Mouse (Mus musculus) midbrain, postnatal 0 days (tissue): ENCODE data around the gene Tpst2. TPM values are rescaled to one million over a fixed set of nuclear protein-coding genes. Genes with fewer than 3 reads are reported as not detected.
A peak's percentile ranks its signal among the peaks of the same experiment; 100 is the strongest.

ENCODE experiments used
- ATAC-seq: fragments of 200-750 bp; cut with Nextera tagmentation; 2 replicates; pipeline ENCODE4 v1.8.0; 2017; ENCODE audit warnings: moderate number of reproducible peaks, mild to moderate bottlenecking, moderate TSS enrichment, moderate library complexity; ENCODE audit not compliant: low FRiP score
- DNase-seq: peaks from one replicate; pipeline ENCODE4 v3.0.0-alpha.2; 2015; ENCODE audit warnings: low spot score
- H3K27ac ChIP-seq: fragments of 300-500 bp; sonication (generic); 2 replicates; pipeline ENCODE4 v1.5.1; 2014; ENCODE audit warnings: low read depth, mild to moderate bottlenecking, low read length, mixed read lengths
- H3K27me3 ChIP-seq: fragments of 300-500 bp; sonication (generic); 2 replicates; pipeline ENCODE4 v1.6.1; 2014; ENCODE audit warnings: low read length, control low read depth, mixed read lengths; ENCODE audit not compliant: insufficient read depth
- H3K36me3 ChIP-seq: fragments of 300-500 bp; sonication (generic); 2 replicates; pipeline ENCODE4 v1.6.1; 2014; ENCODE audit warnings: low read length, control low read depth, mixed read lengths; ENCODE audit not compliant: insufficient read depth
- H3K4me1 ChIP-seq: fragments of 300-500 bp; sonication (generic); 2 replicates; pipeline ENCODE4 v1.6.1; 2014; ENCODE audit warnings: mild to moderate bottlenecking, control low read depth, antibody characterized with exemption, low read length, mixed read lengths; ENCODE audit not compliant: insufficient read depth
- H3K4me2 ChIP-seq: fragments of 300-500 bp; sonication (generic); 2 replicates; pipeline ENCODE4 v1.6.1; 2014; ENCODE audit warnings: low read depth, mild to moderate bottlenecking, low read length, mixed read lengths; ENCODE audit not compliant: poor library complexity, severe bottlenecking
- H3K4me3 ChIP-seq: fragments of 300-500 bp; sonication (generic); 2 replicates; pipeline ENCODE4 v1.5.1; 2014; ENCODE audit warnings: low read depth, mild to moderate bottlenecking, low read length, moderate library complexity
- H3K9ac ChIP-seq: fragments of 300-500 bp; sonication (generic); replicated peaks from 2 replicates; pipeline ENCODE4 v1.6.1; 2014; ENCODE audit warnings: mild to moderate bottlenecking, low read length, moderate library complexity, mixed read lengths; ENCODE audit not compliant: poor library complexity, severe bottlenecking
- H3K9me3 ChIP-seq: fragments of 300-500 bp; sonication (generic); 2 replicates; pipeline ENCODE4 v1.6.1; 2016; ENCODE audit warnings: low read length, control low read depth
- CTCF ChIP-seq: IDR thresholded peaks from 2 replicates; pipeline ENCODE4 v1.5.1; 2016; ENCODE audit warnings: antibody characterized with exemption, mild to moderate bottlenecking
- WGBS: fragments of 180-500 bp; shearing (Covaris S2); extraction: QIAGEN DNeasy Blood & Tissue Kit; methylation state at CpG from one replicate; pipeline ENCODE4 v1.1.7; 2014; 5-methylcytosine and 5-hydroxymethylcytosine counted together
- polyA plus RNA-seq: library from polyadenylated mRNA; unstranded; fragments of >200 nt; fragmentation: Nextera tagmentation; extraction: Ambion mirVana; gene quantifications from 2 replicates; pipeline ENCODE4 v1.2.1, GENCODE M21; 2015
- total RNA-seq: library from RNA; depleted of rRNA; stranded (reverse); fragments of >200 nt; gene quantifications from 2 replicates; pipeline ENCODE4 v1.2.3, GENCODE M21; 2014

Gene Tpst2
- total and polyA plus RNA-seq, 2 experiments from 2014 or later = 37.1 to 37.3 TPM

GRCm38 (mm10) chr5:112237439-112237838 lies 39.1 kb upstream of the Tpst2 start:
- ATAC-seq (peak; percentile 78), DNase-seq (peak; percentile 83)
- Histone ChIP-seq H3K27me3 (no peaks in the 10 kb centered on the region), H3K36me3 (no peaks in the 10 kb centered on the region), H3K9ac (peak overlapping the region; percentile 60), H3K4me2 (peak overlapping the region; percentile 45), H3K4me1 (peaks cover 10% of the 10 kb centered on the region; the same call in 1 of the 2 replicates), H3K9me3 (no peaks in the 10 kb centered on the region), H3K4me3 (peak overlapping the region; percentile 10; the same call in 1 of the 2 replicates), H3K27ac (peak overlapping the region; percentile 87)
- 3% methylated on average over 16 of the region's 16 CpGs for WGBS
- no peak for TF ChIP-seq CTCF

- H3K9ac ChIP-seq = peak overlapping the region; percentile 60; the same call in 1 of the 2 replicates
- ATAC-seq = 0 out of 2 replicates have a peak, but pooled peaks have one; percentile 2
- peak; percentile 57 for DNase-seq
- H3K4me2 ChIP-seq = peak overlapping the region; percentile 45
- peak overlapping the region; percentile 87 for H3K27ac ChIP-seq
- H3K4me1 ChIP-seq = peaks cover 10% of the 10 kb centered on the region; the same call in 1 of the 2 replicates
- no peaks in the 10 kb centered on the region for H3K9me3 ChIP-seq
- 38% methylated on average over 9 of the region's 9 CpGs for WGBS
- no peak for TF ChIP-seq CTCF
- no peaks in the 10 kb centered on the region for H3K27me3 ChIP-seq
- no peak overlapping the region for H3K4me3 ChIP-seq
- H3K36me3 ChIP-seq = no peaks in the 10 kb centered on the region
These were observed 38.5 kb upstream of the Tpst2 start for GRCm38 (mm10) chr5:112237866-112238570.

- 55% methylated on average over 3 of the region's 3 CpGs for WGBS
- DNase-seq (peak; percentile 52), ATAC-seq (no peak)
- no peaks in the 10 kb centered on the region for H3K36me3 ChIP-seq
- no peaks in the 10 kb centered on the region for H3K27me3 ChIP-seq
- no peak overlapping the region for H3K9ac ChIP-seq
- TF ChIP-seq CTCF = no peak
- H3K4me2 ChIP-seq = no peak overlapping the region
- no peaks in the 10 kb centered on the region for H3K9me3 ChIP-seq
- no peak overlapping the region for H3K4me3 ChIP-seq
- peaks cover 10% of the 10 kb centered on the region; the same call in 1 of the 2 replicates for H3K4me1 ChIP-seq
- H3K27ac ChIP-seq = no peak overlapping the region
These were observed 37.6 kb upstream of the Tpst2 start for GRCm38 (mm10) chr5:112238781-112239482.

- peak; percentile 99 for TF ChIP-seq CTCF
- Histone ChIP-seq H3K27ac (no peak overlapping the region), H3K9ac (no peak overlapping the region), H3K36me3 (no peaks in the 10 kb centered on the region), H3K27me3 (no peaks in the 10 kb centered on the region), H3K4me2 (no peak overlapping the region), H3K4me3 (no peak overlapping the region), H3K9me3 (no peaks in the 10 kb centered on the region), H3K4me1 (peaks cover 10% of the 10 kb centered on the region; the same call in 1 of the 2 replicates)
- DNase-seq = peak; percentile 89
- WGBS = 1% methylated on average over 10 of the region's 10 CpGs
- 0 out of 2 replicates have a peak, but pooled peaks have one; percentile 41 for ATAC-seq
These were observed 35.7 kb upstream of the Tpst2 start for GRCm38 (mm10) chr5:112240761-112241160.

- 84% methylated on average over 2 of the region's 2 CpGs for WGBS
- no peak overlapping the region for H3K9ac ChIP-seq
- no peaks in the 10 kb centered on the region for H3K9me3 ChIP-seq
- H3K27ac ChIP-seq = no peak overlapping the region
- H3K36me3 ChIP-seq = no peaks in the 10 kb centered on the region
- H3K4me3 ChIP-seq = no peak overlapping the region
- DNase-seq (no peak), ATAC-seq (no peak)
- H3K4me2 ChIP-seq = no peak overlapping the region
- no peaks in the 10 kb centered on the region for H3K27me3 ChIP-seq
- peaks cover 6% of the 10 kb centered on the region; the same call in 1 of the 2 replicates for H3K4me1 ChIP-seq
- no peak for TF ChIP-seq CTCF
These were observed 34.6 kb upstream of the Tpst2 start for GRCm38 (mm10) chr5:112241849-112242248.

- H3K4me3 ChIP-seq = no peak overlapping the region
- H3K27me3 ChIP-seq = no peaks in the 10 kb centered on the region
- no peak overlapping the region for H3K9ac ChIP-seq
- DNase-seq = no peak
- no peaks in the 10 kb centered on the region for H3K36me3 ChIP-seq
- H3K27ac ChIP-seq = no peak overlapping the region
- no peak for TF ChIP-seq CTCF
- peaks cover 3% of the 10 kb centered on the region; the same call in 1 of the 2 replicates for H3K4me1 ChIP-seq
- ATAC-seq = no peak
- no peaks in the 10 kb centered on the region for H3K9me3 ChIP-seq
- WGBS = 75% methylated on average over 5 of the region's 5 CpGs
- no peak overlapping the region for H3K4me2 ChIP-seq
These were observed 34.1 kb upstream of the Tpst2 start for GRCm38 (mm10) chr5:112242361-112242778.
